Mouse (Mus musculus) urinary bladder, postnatal 36 days (tissue): ENCODE results near the gene Ada.

Experiments
- DNase-seq, 2 experiments: peaks; one replicate each; pipeline ENCODE4 v3.0.0; 2022; ENCODE audit warnings: low spot score in 2 of 2, mixed read lengths in 1 of 2

Ada gene

DNA sequence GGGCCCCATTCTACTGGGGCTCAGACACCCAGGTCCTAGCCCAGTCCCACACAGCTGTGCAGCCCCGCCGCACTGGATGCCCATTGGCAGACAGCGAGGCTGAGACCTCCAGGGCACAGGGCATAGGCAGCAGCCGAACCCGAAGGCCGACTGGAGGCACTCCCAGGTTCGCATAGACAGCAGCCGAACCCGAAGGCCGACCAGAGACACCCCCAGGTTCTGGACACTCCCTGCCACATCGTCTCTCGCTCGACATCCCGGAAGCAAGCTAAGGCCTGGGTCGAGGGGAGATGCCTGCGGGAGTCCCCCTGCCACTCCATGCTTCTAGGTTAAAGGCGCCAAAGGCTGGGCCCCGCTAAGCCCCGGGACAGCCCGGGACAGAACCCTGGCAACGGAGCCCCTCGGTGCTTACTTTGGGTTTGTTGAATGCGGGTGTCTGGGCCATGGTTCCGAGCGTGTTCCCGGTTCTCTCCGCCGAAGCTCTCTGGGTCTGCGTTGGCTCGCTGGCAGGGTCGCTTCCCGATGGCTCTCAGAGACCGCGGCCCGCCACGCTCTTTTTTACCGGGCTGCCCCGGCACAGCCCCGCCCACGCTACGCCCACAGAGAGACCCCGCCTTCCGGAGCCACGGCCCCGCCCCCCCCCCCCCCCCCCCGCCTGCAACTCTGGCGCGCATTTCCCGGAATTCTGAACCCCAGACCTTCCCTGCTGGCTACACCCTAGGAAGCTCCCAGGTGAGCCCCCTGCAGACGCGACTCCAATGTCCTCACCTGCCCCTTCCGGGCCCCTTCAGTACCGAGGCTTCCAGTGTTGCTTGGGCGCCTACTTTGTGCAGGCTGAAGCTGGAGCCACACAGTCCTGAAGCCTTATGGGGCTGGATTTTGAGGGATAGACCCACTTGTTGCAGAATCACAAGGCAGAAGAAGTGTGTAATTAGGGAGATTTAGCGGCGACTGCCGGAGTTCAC is at the start of gene Ada:
TSS of gene Ada (minus strand) at position 593 of the 965 bp plus-strand sequence.
- DNase-seq, result peak; percentile 10 to 47

- DNase-seq, result peak in 1 of 2 experiments; percentile 60
Measured at GRCm38 (mm10) chr2:163798411-163798810, 48.4 kb upstream of the Ada start.

- DNase-seq, result peak; percentile 52 to 71
Measured at GRCm38 (mm10) chr2:163788484-163788883, 38.4 kb upstream of the Ada start.

DNA sequence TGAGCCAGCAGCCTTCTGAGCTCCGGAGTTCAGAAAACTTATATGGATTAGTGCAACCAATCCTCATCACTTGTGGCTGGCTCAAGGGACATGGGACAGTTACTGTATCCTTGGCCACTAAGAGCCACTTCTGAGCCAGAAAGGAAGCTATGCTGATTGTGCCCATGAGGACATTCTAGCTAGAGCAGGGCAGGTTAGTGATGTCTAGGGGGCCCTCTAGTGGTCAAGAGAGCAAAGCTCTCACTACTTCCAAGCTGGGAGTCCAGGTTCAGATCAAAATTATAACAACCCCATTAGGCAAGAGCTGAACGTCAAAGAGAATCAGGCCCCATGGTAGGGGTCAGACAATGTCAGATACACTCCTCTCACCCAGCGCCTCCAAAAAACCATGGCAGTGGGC is 37.7 kb upstream of the Ada start:
- DNase-seq, result peak in 1 of 2 experiments; percentile 31

DNA sequence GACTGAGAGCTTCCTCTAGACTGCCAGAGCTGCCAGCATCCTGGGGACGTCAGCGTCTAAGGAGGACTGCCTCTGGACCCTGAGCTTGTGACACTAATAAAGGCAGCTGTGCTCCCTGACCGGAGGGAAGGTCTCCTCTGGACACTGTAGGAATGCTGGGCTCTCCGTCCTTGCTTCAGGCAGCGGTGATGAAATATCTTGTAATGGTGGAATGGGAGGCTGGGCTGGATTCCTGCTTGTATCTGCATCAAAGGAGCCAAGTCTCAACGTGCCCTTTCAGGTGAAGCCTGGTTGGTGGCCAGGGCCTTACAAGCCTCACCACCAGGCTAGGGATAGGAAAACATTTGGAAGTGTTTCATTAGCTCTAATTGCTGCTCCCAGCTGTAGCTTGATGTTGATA is 37.0 kb upstream of the Ada start:
- DNase-seq, result no peak

DNA sequence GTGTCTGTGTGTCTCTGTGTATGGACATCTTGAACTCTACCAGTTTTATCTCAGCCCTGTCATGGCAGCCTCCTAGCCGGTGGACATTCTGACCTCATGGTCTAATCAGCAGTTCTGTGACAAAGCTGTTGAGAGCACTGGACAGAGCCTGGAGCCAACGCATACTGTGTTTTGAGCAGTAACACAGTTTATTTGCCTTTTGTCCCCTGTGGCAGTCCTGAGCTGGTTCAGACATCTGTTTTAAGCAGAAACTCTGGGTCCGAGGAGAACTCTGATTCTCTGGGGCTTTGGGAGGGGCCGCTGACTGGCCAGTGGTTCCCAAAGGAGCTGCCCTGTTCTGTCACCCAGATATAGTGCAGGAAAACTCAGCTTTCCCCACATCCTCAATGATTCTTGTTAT is 33.9 kb upstream of the Ada start:
- no peak for DNase-seq

DNA sequence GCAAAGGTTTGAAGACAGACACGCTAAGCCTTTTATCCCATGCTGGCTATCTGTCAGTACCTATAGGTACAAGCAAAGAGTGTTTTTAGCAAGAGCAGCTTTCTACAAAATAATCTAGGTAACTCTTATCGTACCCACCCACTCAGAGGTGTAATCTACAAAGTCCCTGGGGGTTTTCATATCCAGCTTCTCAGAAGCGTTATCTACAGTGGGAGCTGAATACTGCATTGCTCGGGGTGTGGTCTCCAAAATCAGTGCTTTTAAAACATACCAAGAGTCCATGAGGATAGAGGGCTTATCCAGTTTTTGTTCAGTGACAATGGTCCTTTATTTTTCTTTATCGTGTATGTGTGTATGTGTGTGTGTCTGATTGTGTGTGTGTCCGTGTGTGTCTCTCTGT is 33.3 kb upstream of the Ada start:
- no peak for DNase-seq

DNA sequence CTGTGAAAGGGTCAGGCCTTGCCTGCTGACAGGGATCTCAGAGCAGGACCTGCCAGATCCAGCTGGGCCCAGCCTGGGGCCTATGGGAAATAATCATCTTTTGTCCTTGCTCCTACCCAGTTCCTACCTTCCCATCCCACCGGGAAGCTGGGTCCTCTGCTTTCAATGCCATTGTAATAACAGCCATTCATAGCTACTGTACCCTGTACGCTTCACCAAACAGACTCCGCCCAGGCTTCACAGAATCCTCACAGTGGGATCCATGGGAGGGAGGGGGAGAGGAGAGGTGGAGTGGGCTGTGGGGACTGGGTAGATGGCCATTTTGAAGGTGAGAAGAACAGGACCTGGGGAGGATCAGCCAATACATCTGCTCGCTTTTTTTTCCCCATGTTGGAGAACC is 28.9 kb upstream of the Ada start:
- no peak for DNase-seq

- no peak for DNase-seq
Measured at GRCm38 (mm10) chr2:163777061-163777460, 27.0 kb upstream of the Ada start.

DNA sequence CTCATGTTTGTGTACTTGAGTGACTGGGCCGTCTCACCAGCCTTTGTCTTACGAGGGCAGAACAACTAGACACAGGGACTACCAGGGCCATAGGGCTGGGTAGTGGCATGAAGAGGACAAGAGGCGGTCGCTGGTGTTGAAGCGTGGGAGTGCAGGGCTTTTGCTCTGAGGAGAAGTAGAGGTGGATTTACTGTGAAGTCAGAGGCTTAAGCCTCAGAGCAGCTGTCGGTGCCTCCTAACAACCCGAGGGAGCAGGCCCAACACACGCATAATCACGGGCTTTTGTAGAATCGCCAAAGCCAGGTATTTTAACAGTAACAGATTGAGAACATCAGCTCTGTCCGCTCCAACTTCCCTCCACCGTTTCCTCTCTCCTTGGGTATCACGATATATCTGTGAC is 26.6 kb upstream of the Ada start:
- DNase-seq, result no peak

GRCm38 (mm10) chr2:163770731-163771130 is 20.7 kb upstream of the Ada start:
- DNase-seq, result no peak

DNA sequence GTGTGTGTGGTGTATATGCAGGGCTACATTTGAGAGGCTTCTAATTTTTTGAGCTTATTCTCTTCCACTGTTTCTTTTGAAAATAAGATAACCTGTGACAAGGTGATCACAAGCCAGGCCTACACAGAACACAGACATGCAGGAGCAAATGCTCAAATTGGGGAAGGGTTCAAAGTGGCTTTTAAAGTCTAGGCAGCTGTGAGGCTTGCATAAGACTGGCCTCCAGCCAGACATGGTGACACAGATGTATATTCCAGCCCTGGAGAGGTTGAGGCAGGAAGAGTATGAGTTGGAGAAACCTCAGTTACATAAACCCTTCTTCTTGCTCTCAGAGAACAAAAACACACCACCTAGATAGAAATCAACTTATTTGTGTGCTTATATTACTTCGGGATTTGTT is 16.9 kb upstream of the Ada start:
- no peak for DNase-seq

- DNase-seq, result no peak
Measured at GRCm38 (mm10) chr2:163766261-163766660, 16.2 kb upstream of the Ada start.

DNA sequence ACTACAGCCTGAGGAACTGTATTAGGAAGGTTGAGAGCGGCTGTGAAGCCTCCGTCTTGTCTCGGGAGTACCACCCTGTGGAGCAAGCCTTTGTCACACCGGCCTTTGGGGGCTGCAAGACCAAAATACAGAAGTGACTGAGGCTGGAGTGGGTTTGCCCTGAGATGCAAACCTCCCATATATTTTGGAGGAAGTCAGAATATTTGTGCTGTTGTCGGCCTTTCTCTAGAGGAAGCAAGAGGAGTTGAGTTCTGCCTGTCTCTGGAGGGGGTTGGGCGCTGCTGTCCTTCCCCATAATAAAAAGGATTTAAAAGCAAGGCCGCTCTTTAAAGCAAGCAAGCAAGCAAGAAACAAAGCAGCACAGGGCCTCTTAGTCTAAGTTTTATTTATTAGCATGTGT is 11.4 kb upstream of the Ada start:
- DNase-seq, result no peak

- no peak for DNase-seq
Measured at GRCm38 (mm10) chr2:163760589-163760988, 10.6 kb upstream of the Ada start.

DNA sequence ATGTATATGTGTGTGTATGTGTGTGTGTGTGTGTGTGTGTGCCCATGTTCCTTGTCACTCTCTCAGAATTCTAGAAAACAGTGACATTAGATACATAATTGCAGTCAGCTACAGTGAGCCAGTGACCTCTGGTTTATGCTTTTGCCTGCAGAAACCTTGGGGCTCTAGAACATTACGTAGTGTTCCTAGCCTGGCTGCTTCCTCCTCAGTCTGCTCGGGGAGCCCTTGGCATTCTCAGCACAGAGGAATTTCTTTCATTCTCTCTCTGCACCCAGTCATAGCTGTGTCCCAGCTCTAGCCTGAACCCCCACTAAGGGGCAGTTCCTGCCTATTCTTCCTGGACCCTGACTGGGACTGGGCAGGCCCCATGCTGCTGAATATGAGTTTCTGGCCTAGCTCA is 8.1 kb upstream of the Ada start:
- DNase-seq, result no peak

GRCm38 (mm10) chr2:163756723-163757122 is 6.7 kb upstream of the Ada start:
- DNase-seq, result peak; percentile 32 to 69

GRCm38 (mm10) chr2:163754228-163754627 is 4.2 kb upstream of the Ada start:
- no peak for DNase-seq

GRCm38 (mm10) chr2:163744801-163745570 is 5.1 kb downstream of the Ada start:
- DNase-seq, result no peak

- DNase-seq, result no peak
Measured at GRCm38 (mm10) chr2:163743357-163743756, 6.7 kb downstream of the Ada start.

GRCm38 (mm10) chr2:163742656-163743055 is 7.4 kb downstream of the Ada start:
- DNase-seq, result no peak

DNA sequence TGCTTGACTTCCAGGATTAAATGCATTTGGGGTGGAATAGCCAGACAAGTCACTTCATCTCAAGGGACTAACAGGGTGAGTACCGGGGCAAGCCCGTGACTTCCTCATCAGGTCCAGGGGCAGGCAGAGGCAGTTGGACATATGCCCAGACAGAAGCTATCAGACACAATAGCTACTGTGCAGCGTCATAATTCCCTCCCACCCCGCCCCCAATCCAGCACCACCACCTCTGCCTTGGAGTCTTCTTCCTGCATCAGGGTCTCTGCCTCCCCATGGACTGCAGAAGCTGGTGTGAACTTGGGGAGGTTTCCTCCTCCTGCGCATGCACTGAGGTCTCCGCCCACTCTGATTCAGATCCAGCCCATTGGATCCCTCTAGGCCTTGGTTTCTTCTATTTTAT is 14.1 kb downstream of the Ada start:
- DNase-seq, result no peak

GRCm38 (mm10) chr2:163735163-163735562 is 14.9 kb downstream of the Ada start:
- no peak for DNase-seq
